Mouse (Mus musculus) adrenal gland, postnatal 10 days (tissue): ENCODE results near the gene Ceacam16. TPM values are rescaled to one million over a fixed set of nuclear protein-coding genes. Genes with fewer than 3 reads are reported as not detected.

ENCODE experiments used
- DNase-seq: peaks from one replicate; pipeline ENCODE4 v3.0.0; 2021; ENCODE audit warnings: mixed read lengths
- total RNA-seq, 2 experiments: library from RNA; stranded (reverse); gene quantifications; 2 replicates each; pipeline ENCODE4 v1.2.3; 2021

Ceacam16 gene
- total RNA-seq, 2 experiments from 2014 or later = 0.18 TPM; not detected in 1

DNA sequence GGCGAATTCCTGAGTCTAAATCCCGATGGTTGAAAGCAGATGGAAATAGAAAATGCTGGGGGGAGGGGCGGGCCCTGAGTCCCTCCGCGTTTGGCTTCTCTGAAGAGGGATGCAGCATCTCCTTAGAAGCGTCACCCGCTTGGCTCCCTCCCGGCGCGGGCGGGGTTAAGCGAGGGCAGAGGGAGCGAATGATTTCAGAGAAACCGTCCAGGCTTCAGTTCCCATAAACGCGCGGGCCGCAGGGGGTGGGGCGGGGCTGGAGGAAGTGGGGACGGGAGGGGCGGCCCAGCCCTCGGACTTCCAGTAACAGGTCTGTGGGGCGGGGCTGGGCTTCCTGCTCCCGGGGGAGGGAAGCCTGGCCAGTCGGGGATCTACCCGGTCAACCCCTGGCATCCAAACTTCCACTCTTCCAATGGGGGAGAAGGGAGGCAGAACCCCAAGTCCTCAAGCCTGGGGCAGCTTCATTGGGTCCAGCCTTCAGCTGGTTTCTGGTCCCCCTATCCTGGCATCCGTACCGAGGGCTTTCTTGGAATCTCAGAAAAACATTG, 44.8 kb downstream of the Ceacam16 start:
- peak; percentile 92 for DNase-seq

DNA sequence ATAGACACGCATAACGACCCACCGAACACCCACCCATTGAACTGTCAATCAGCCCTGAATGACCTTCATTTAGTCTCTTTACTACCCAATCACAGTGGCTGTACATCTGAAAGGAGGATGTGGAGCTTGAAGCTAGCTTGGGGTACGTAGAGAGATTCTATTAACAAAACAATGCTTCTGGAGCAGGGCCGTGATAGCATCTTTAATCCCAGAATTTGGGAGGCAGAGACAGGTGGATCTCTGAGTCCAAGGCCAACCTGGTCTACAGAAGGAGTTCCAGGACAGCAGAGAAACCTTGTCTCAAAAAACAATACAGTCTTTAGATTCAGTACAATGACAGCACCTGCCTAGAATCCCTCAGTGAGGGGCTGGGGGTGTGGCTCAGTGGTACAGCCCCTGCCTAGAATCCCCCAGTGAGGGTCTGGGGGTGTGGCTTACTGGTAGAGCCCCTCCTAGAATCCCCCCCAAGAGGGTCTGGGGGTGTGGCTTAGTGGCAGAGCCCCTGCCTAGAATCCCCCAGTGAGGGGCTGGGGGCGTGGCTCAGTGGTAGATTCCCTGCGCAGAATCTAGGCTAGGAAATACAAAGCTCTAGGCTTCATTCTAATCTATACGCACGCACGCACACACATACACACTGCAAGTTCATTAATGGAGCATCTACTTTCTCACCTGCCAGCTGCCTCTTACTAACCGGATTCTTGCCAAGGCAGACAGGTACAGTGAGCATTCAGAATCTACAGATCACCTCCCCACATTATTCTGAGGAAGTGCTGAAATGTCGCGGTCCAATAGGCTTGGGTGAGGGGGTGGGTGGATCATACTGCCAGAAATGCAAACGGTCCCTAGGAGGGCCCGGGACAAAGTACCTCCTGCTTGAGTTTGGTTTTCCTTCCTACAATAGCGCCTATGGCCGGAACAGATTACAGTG, 45.5 kb downstream of the Ceacam16 start:
- DNase-seq = no peak

DNA sequence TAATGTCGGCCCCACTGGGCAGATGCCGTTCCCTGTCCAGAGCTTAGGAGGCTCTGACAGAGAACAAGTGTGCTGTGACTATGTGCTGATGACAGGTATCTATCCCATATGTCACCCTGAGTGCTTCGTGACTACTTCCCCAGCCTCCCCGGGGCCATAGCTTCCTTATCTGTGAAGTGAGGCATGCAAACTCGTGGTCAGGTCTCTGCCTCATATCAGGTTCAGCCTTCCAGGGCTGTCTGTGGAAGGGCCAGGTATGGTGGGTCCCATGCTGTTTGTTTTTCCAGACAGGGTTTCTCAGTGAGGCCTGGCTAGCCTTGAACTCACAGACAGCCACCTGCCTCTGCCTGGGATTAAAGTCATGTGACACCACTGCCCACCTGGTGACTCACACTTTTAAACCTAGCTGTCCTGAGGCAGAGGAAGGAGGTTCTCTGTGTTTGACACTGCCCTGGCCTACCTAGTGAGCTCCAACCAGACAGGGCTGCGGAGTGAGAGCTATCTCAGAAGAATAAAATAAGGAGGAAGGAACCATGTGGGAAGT, 47.4 kb downstream of the Ceacam16 start:
- DNase-seq = no peak

DNA sequence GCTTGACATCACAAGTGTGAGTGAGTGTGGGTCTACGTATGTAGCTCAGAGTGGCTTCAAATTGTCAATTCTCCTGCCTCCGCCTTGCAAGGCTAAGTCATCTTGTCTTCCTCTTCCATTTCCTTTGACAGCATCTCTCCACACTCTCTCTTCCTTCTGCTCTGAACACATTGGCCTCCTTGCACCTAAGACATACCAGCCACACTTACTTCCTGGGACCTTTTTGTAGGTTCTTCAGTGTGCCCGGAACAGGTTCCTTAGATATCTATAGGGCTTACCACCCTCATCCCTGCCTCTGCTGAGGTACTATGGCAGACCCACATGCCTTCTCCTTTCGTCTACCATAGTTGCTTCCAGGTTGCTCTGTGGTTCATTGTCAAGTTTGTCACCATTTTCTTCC, 47.9 kb downstream of the Ceacam16 start:
- DNase-seq = no peak

DNA sequence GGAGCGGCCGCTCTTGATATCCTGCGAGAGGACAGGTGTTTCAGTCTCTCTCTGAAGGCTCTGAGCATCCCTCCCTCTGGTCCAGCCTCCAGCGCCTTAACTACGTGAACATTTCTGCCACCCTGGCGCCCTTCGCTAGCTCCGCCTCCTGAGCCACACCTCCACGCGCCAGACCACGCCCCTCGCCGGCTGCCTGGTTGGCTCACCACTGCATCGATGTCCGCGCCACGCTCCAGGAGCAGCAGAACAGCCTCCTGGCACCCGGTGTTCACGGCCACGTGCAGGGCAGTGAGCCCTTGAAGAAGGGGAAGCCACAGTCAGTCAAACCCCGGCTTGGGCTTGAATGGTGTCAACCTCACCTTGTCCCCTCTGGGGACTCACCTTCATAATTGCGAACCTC, 50.0 kb downstream of the Ceacam16 start:
- DNase-seq = peak; percentile 58

DNA sequence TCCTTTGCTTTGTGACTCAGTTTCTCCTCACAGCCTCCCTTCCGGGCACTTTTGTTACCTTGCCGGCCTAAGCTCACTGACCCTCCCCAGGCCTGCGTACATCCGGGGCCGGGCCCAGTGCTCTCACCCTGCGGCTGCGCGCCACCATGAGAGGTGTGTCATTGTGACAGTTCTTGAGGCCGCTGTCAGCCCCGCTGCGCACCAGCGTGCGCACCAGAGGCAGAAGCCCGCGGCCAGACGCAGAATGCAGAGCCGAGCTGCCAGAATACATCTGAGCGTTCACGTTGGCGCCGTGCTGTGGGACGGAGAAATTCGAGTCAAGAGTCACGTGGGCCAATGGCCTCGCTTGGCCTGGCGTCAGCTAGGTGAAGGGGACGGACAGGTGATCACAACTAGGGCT, 51.7 kb downstream of the Ceacam16 start:
- peak; percentile 65 for DNase-seq

DNA sequence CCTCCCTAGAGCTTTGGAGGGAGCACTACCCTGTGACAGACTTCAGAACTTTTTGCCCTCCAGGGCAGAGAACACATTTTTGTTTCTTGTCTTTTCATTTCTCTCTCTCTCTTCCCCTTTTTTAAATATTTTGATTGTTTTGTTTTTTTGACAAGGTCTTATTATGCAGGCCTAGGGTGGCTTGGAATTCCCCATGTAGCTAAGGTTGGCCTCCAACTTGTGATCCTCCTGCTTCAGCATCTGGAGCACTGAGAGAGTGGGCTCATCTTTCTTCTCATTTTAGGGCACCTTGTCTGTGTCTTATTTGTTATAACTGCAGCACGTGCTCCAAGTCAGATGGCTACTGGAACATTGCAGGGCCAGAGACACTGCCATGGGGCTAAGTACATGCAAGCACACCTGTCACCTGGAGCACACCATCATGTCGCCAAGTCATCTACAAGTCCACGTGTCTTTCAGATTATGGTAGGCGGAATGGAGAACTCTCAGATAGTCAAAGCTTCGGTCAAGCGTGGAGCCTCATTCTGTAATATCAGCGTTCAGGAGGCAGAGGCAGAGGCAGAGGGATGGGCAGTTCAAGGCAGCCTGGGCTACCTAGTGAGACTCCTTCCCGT, 54.6 kb downstream of the Ceacam16 start:
- DNase-seq = no peak

DNA sequence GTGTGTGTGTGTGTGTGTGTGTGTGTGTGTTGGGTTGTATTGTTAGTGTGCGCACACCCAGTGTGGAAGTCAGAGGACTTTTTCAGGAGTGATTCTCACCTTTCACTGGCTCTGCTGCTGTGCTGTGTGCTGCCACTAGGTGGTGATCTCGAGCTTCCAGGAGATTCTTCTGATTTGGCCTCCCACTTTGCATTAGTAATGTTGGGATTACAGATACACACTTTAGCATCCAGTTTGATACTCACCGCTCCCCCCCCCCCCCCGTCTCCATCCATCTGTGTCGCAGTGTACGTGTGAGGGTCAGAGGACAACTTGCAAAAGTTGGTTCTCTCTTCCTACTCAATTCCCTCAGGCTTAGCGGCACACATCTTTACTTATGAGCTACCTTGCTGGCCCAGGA, 58.1 kb downstream of the Ceacam16 start:
- peak; percentile 87 for DNase-seq

Other genes starting within 250 kb of the Ceacam16 start
- gene Relb, start 231.9 kb downstream of the Ceacam16 start, total RNA-seq = 10 to 100 TPM; 18.8 to 21.6 TPM
- 100 to 1,000 TPM; 108 to 117 TPM for gene Clptm1, start 196.3 kb downstream of the Ceacam16 start, total RNA-seq
- 100 to 1,000 TPM in 1 of 2 experiments, 10 to 100 TPM in 1; 52.0 to 144 TPM for gene Apoc2, start 183.4 kb downstream of the Ceacam16 start, total RNA-seq
- 1 to 10 TPM; 1.3 to 1.5 TPM for gene Gm44805, start 179.9 kb downstream of the Ceacam16 start, total RNA-seq
- gene Apoc4, start 179.8 kb downstream of the Ceacam16 start, total RNA-seq = 100 to 1,000 TPM; 211 to 416 TPM
- gene Apoc1, start 168.6 kb downstream of the Ceacam16 start, total RNA-seq = 1,000 to 10,000 TPM in 1 of 2 experiments, 100 to 1,000 TPM in 1; 910 to 1,570 TPM
- 1,000 to 10,000 TPM; 1,872 to 4,173 TPM for gene Apoe, start 162.1 kb downstream of the Ceacam16 start, total RNA-seq
- gene Tomm40, start 145.9 kb downstream of the Ceacam16 start, total RNA-seq = 100 to 1,000 TPM; 157 to 171 TPM
- 100 to 1,000 TPM in 1 of 2 experiments, 10 to 100 TPM in 1; 86.7 to 106 TPM for gene Nectin2, start 110.8 kb downstream of the Ceacam16 start, total RNA-seq
- 10 to 100 TPM; 62.4 to 75.1 TPM for gene Bcam, start 90.3 kb downstream of the Ceacam16 start, total RNA-seq
- gene Cblc, start 64.5 kb downstream of the Ceacam16 start, total RNA-seq = 1 to 10 TPM; 1.8 to 3.2 TPM
- gene Bcl3, start 38.5 kb downstream of the Ceacam16 start, total RNA-seq = 10 to 100 TPM; 15.4 to 16.6 TPM
- gene Gm19345, start 9.3 kb downstream of the Ceacam16 start, total RNA-seq = not detected
- gene Ceacam19, start 26.7 kb upstream of the Ceacam16 start, total RNA-seq = not detected
- gene Pvr, start 59.9 kb upstream of the Ceacam16 start, total RNA-seq = 10 to 100 TPM; 20.9 to 24.9 TPM
- gene Igsf23, start 89.5 kb upstream of the Ceacam16 start, total RNA-seq = under 1 TPM; 0.27 TPM
- gene Ceacam20, start 104.1 kb upstream of the Ceacam16 start, total RNA-seq = not detected
- gene Nlrp9b, start 130.2 kb upstream of the Ceacam16 start, total RNA-seq = not detected
- not detected for gene Vmn1r91, start 238.4 kb upstream of the Ceacam16 start, total RNA-seq